Comparison of ENCODE assay signal across 12 mouse cellular contexts in genomic region chr6:90807581-90807980, GRCm38 (mm10).
DNase-seq lines count a peak whose midpoint lies in the region; ATAC-seq lines count a peak whose summit lies in the region.
"Had no signal": no experiment of that assay in that cellular context is flagged by ENCODE, and none has a peak within 500 bp of the region (broad histone marks: within the 10 kb centered on the region; RNA-seq: fewer than 3 reads in every experiment).

No protein-coding gene starts in this region.

- 0 out of 2 replicates have a peak overlapping the region, but pooled peaks have one; percentile 35 for H3K9ac ChIP-seq in hindbrain, embryonic 13.5 days
- H3K9ac ChIP-seq in hindbrain, embryonic 11.5 days (ENCODE audit: low read depth, low read length): no peak overlapping the region
- 0 out of 2 replicates have a peak overlapping the region, but pooled peaks have one; percentile 43 for H3K9ac ChIP-seq in hindbrain, embryonic 15.5 days
- H3K9ac ChIP-seq in kidney, embryonic 16.5 days (replicated peaks; ENCODE audit: low read length): no peak overlapping the region
- H3K9ac ChIP-seq: liver, embryonic 13.5 days had no signal

- H3K4me1 ChIP-seq in hindbrain, embryonic 13.5 days (replicated peaks): peaks cover 73% of the 10 kb centered on the region
- peaks cover 11% of the 10 kb centered on the region for H3K4me1 ChIP-seq in hindbrain, embryonic 11.5 days (replicated peaks; ENCODE audit: control insufficient read depth, insufficient read depth, low read length)
- peaks cover 82% of the 10 kb centered on the region for H3K4me1 ChIP-seq in hindbrain, embryonic 15.5 days (replicated peaks)
- peaks cover 9% of the 10 kb centered on the region for H3K4me1 ChIP-seq in kidney, embryonic 16.5 days (ENCODE audit: insufficient read depth, low read length)
- H3K4me1 ChIP-seq: liver, embryonic 13.5 days had no signal

- peak; percentile 20 to 40 for DNase-seq in cerebellum, adult 18-20 months
- DNase-seq in cerebellum, postnatal 10 days: no peak
- no peak for DNase-seq in hindbrain, embryonic 11.5 days (ENCODE audit: low spot score)
- peak; percentile 75 for DNase-seq in naive thymus-derived CD4-positive, alpha-beta T cell, adult 2 months (ENCODE audit: low read depth)
- DNase-seq in left cerebral cortex, adult 11 months (ENCODE audit: low spot score): no peak
- DNase-seq: gastrocnemius, adult 2 months; kidney, adult 11 months; liver, embryonic 13.5 days had no signal

- H3K36me3 ChIP-seq in hindbrain, embryonic 13.5 days: no peaks in the 10 kb centered on the region
- no peaks in the 10 kb centered on the region for H3K36me3 ChIP-seq in hindbrain, embryonic 11.5 days (ENCODE audit: control insufficient read depth, insufficient read depth, low read length)
- no peaks in the 10 kb centered on the region for H3K36me3 ChIP-seq in hindbrain, embryonic 15.5 days
- H3K36me3 ChIP-seq in kidney, embryonic 16.5 days (ENCODE audit: insufficient read depth, low read length): no peaks in the 10 kb centered on the region
- H3K36me3 ChIP-seq: liver, embryonic 13.5 days had no signal

- ATAC-seq in hindbrain, embryonic 13.5 days (ENCODE audit: low FRiP score): no peak
- no peak for ATAC-seq in hindbrain, embryonic 11.5 days (ENCODE audit: low FRiP score)
- ATAC-seq in hindbrain, embryonic 15.5 days (ENCODE audit: low FRiP score, low read depth): no peak
- no peak for ATAC-seq in kidney, embryonic 16.5 days (ENCODE audit: low FRiP score, low TSS enrichment)

- H3K4me3 ChIP-seq in hindbrain, embryonic 13.5 days: no peak overlapping the region
- no peak overlapping the region for H3K4me3 ChIP-seq in hindbrain, embryonic 11.5 days (ENCODE audit: low read depth, low read length)
- no peak overlapping the region for H3K4me3 ChIP-seq in hindbrain, embryonic 15.5 days
- no peak overlapping the region for H3K4me3 ChIP-seq in kidney, embryonic 16.5 days (ENCODE audit: low read length)
- H3K4me3 ChIP-seq: gastrocnemius, adult 2 months; liver, embryonic 13.5 days had no signal

- H3K4me2 ChIP-seq in hindbrain, embryonic 13.5 days: peak overlapping the region; percentile 62
- H3K4me2 ChIP-seq in hindbrain, embryonic 11.5 days (replicated peaks; ENCODE audit: low read depth, low read length): no peak overlapping the region
- H3K4me2 ChIP-seq in hindbrain, embryonic 15.5 days: peak overlapping the region; percentile 53
- no peak overlapping the region for H3K4me2 ChIP-seq in kidney, embryonic 16.5 days (replicated peaks; ENCODE audit: low read depth, low read length)
- H3K4me2 ChIP-seq: liver, embryonic 13.5 days had no signal

- no peak overlapping the region for H3K27ac ChIP-seq in hindbrain, embryonic 13.5 days
- no peak overlapping the region for H3K27ac ChIP-seq in hindbrain, embryonic 11.5 days (ENCODE audit: low read depth, low read length)
- 0 out of 2 replicates have a peak overlapping the region, but pooled peaks have one; percentile 26 for H3K27ac ChIP-seq in hindbrain, embryonic 15.5 days (replicated peaks)
- H3K27ac ChIP-seq in kidney, embryonic 16.5 days (ENCODE audit: low read length): no peak overlapping the region
- H3K27ac ChIP-seq: gastrocnemius, adult 2 months; liver, embryonic 13.5 days; macrophage had no signal

- H3K27me3 ChIP-seq in hindbrain, embryonic 13.5 days: no peaks in the 10 kb centered on the region
- no peaks in the 10 kb centered on the region for H3K27me3 ChIP-seq in hindbrain, embryonic 11.5 days (ENCODE audit: control insufficient read depth, insufficient read depth, low read length)
- H3K27me3 ChIP-seq in hindbrain, embryonic 15.5 days: no peaks in the 10 kb centered on the region
- H3K27me3 ChIP-seq in kidney, embryonic 16.5 days (ENCODE audit: insufficient read depth, low read length): no peaks in the 10 kb centered on the region; the same call in 1 of the 2 replicates

- H3K9me3 ChIP-seq in hindbrain, embryonic 13.5 days: no peaks in the 10 kb centered on the region
- no peaks in the 10 kb centered on the region for H3K9me3 ChIP-seq in hindbrain, embryonic 11.5 days (ENCODE audit: control insufficient read depth, low read length)
- no peaks in the 10 kb centered on the region for H3K9me3 ChIP-seq in hindbrain, embryonic 15.5 days
- H3K9me3 ChIP-seq in kidney, embryonic 16.5 days (ENCODE audit: low read length): no peaks in the 10 kb centered on the region
- H3K9me3 ChIP-seq: liver, embryonic 13.5 days had no signal

- 40% methylated on average over 2 of the region's 2 CpGs for WGBS in hindbrain, embryonic 13.5 days
- 58% methylated on average over 2 of the region's 2 CpGs for WGBS in hindbrain, embryonic 11.5 days
- 26% methylated on average over 2 of the region's 2 CpGs for WGBS in hindbrain, embryonic 15.5 days
- WGBS in kidney, embryonic 16.5 days: 48% methylated on average over 2 of the region's 2 CpGs

Comparison
In these comparisons a context has a peak if more than half of its experiments do, and no peak if none do; other contexts are left out.
1. DNase-seq: peak in cerebellum, adult 18-20 months (2 of 2) and naive thymus-derived CD4-positive, alpha-beta T cell, adult 2 months (single experiment); none in cerebellum, postnatal 10 days (0 of 2), hindbrain, embryonic 11.5 days (single experiment) and left cerebral cortex, adult 11 months (single experiment).
2. H3K4me2 ChIP-seq: peak in hindbrain, embryonic 13.5 days (single experiment) and hindbrain, embryonic 15.5 days (single experiment); none in hindbrain, embryonic 11.5 days (single experiment) and kidney, embryonic 16.5 days (single experiment).
3. H3K9ac ChIP-seq: peak in hindbrain, embryonic 13.5 days (single experiment) and hindbrain, embryonic 15.5 days (single experiment); none in hindbrain, embryonic 11.5 days (single experiment) and kidney, embryonic 16.5 days (single experiment).